Mouse (Mus musculus): ENCODE data around the gene Sh3rf1.

Sh3rf1 gene

DNA sequence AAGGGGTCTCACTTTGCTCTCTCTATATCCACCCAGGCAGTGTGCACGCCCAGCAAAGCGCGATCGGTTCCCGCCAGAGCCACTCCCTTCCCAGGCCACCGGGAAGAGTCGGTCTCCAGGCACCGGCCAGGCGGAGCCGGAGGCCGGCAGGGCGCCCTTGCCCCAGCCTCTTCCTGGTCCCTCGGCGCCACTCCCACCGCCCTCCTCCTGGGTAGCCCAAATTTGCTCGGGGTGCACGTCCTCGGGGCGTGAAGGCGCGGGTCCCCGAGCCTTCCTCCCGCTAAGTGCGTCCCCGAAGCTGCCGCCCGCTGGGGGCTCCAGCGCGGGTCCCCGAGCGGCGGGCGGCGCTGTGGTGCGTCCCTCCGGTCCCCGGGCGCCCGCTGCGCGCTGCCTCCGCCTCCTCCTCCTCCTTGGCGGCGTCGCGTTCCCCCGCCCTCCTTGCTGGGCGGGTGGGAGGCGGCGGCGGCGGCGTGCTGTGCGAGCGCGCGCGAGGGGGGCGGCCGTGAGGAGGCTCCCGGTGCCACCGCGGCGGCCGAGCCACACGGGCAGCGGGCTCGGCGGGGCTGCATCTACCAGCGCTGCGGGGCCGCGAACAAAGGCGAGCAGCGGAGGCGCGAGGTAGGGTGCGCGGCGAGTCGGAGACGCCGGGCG lies at the start of gene Sh3rf1:
Gene Sh3rf1, plus strand, starts transcription at position 144 of the 651 bp plus-strand sequence.
- DNase-seq (ENCODE audit: low read depth, low spot score): no peak

GRCm38 (mm10) chr8:61173921-61174492 lies 49.7 kb upstream of the Sh3rf1 start:
- no peak for DNase-seq (ENCODE audit: low read depth, low spot score)

DNA sequence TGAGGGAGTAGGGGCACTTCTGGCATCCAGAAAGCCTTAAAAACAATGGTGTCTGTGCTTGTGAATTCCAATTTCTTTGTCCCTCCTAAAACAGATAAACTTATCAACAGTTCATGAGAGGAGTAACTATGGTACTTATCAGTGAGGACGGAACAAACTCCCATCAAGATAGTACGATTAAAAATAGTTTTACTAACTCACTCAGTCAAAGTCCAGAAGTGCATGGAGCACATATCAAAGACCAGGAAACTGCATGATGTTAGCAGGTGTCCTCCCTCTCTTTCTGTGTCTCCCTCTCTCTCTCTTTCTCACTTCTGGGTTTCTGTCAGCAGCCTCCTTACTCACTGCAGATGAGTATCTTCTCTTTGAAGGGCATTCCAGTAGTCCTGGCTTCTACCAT lies 47.8 kb upstream of the Sh3rf1 start:
- DNase-seq (ENCODE audit: low read depth, low spot score): no peak

DNA sequence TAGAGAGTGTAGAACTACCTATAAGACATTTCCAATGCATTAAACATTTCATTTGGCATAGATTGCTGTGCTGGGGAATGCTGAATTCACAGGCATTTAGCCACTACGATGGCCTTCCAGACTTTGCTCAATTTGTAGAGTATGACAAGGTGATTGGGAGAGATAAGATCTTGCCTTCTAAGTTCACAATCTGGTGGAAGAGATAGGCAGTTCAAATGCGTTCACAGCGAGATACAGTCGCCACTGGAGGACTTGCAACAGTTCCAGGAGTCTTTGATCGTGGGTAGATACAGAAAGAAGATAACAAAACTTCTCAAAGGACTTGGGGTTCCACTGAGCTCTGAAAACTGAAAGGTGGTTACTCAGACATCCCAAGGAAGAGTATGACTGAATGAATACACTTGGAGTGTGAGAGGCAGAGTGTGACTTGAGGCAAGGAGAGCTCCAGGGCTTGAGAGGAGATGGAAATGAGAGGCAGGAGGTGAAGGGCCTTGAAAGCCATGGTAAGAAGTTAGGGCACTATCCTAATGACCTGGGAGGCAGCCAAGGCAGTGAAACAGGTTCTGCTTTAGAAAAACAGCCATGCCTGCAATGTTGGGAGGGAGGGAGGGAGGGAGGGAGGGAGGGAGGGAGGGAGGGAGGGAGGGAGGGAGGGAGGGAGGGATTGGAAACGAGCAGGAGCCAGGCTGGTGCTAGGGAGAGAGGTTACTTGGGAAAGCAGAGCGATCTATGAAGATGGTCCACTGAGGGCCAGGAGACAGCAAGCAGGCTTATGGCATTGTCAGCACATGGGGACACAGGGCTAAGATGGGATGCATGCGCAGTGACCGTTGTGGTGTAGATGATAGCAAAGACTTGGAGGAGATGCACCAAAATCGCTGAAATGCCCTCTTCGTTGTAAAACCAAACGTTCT lies 45.7 kb upstream of the Sh3rf1 start:
- no peak for DNase-seq (ENCODE audit: low read depth, low spot score)

- no peak for DNase-seq (ENCODE audit: low read depth, low spot score)
Observed at GRCm38 (mm10) chr8:61178594-61179140, 45.0 kb upstream of the Sh3rf1 start.

GRCm38 (mm10) chr8:61181592-61181991 lies 42.1 kb upstream of the Sh3rf1 start:
- no peak for DNase-seq (ENCODE audit: low read depth, low spot score)

DNA sequence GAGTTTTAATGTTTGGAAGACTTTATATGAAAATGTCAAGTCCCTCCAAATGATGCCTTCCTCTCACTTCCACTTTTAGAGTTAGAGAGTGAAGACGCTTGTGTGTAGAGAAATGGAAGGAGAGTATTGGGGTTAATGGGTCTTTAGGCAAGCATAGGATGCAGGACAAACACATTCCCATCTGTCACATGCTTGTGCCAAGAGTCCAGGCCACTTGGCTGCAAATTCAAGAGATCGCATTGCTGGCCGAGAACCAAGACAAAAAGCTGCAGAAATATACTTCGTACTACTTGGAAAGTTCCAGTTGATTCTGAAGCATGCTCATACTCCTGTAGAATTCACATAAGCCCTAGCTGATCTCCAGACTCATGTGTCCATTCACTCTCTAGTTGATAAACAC lies 41.7 kb upstream of the Sh3rf1 start:
- DNase-seq (ENCODE audit: low read depth, low spot score): no peak

GRCm38 (mm10) chr8:61185274-61186198 lies 38.1 kb upstream of the Sh3rf1 start:
- no peak for DNase-seq (ENCODE audit: low read depth, low spot score)

DNA sequence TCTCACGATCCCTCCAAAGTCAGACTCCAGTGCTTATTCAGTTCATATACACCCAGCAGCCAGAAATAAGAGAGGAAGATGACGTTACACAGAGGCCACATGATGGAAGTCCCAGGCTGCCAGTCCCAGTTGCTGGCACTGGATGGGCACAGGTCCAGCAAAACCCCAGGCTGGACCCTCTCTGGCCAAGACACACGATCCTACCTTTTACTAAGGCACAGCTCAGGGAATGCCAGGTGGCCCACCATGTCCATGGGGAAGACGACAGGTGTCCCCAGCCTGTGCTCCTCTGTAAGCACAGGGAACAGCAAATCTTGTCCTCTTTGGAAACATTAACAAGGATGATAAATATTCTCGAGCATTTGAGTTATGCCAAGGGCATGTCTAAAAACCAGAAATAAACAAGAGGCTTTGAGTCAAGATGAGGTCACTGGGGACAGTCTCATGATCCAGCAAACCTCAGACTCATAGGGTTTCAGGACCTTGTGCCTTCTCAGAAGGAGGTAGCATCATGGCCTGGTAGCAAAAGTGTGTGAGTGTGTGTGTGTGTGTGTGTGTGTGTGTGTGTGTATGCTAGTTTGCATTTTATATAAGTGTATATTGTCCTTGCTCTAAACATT lies 29.3 kb upstream of the Sh3rf1 start:
- DNase-seq (ENCODE audit: low read depth, low spot score): no peak

DNA sequence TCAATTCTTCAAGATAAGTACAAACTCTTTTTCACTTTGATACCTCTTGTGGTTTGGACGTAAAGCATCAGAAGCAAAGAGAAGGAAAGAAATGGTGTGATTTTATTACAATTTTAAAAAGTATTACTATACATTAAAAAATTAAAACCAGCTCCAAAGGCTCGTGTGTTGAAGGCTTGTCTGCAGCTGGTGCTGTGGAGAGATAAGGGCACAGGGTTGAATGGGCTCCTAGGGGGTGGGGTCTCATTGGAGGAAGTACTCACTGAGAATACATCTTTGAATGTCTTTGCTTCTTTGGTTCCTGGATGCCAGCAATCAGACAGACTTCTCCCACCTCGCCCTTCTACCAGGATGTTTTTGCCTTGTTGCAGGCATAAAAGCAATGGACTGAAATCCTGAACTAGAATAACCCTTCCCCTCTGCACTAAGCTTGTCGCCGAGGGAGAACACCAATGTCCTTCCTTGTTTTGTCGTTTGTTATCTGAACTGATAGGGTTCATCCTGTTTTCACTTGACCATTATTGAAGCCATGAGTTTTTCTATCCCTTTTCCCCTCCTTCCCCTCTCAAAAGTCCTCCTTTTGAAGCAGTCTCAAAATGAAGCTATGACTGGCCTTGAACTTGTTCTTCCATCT lies 23.3 kb upstream of the Sh3rf1 start:
- DNase-seq (ENCODE audit: low read depth, low spot score): no peak

- no peak for DNase-seq (ENCODE audit: low read depth, low spot score)
Observed at GRCm38 (mm10) chr8:61203035-61203826, 20.4 kb upstream of the Sh3rf1 start.

- no peak for DNase-seq (ENCODE audit: low read depth, low spot score)
Observed at GRCm38 (mm10) chr8:61206876-61207275, 16.8 kb upstream of the Sh3rf1 start.

DNA sequence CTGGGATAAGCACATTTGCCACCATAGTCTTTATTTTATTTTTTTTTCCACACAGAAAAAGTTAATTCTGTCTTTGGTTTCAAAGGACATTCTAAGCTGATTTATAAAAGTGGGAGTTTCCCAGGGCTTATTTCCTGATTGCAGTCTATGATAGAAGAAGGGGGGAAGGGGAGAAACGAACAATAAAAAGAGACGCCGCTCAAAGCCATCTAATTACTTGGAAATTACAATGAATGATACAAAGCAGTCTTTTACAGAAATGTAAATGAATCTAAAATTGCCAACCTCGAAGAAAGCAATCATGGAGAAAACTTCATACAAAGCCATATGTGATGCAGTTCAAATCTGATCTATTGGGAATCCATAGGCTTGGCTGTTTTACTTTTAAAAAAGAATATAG lies 16.0 kb upstream of the Sh3rf1 start:
- DNase-seq (ENCODE audit: low read depth, low spot score): no peak

DNA sequence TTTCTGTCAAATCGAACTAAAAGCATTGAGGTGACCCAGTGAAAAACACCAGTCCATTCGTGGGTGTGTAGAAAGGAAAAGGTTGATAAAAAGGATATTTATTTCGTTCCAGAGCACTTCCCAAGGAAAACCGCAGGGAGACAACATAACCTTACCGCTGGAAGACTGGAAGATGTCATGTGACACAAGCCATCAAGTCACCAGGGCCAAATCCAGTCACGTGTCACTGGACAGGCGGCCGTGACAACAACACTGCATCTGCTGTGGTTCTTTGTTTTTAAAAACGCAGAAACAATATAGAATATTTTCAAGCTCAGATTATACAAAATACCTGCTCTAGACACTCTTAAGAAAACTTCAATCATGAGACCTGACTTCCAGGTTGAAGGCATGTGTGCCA lies 15.0 kb upstream of the Sh3rf1 start:
- DNase-seq (ENCODE audit: low read depth, low spot score): no peak

GRCm38 (mm10) chr8:61210836-61211235 lies 12.8 kb upstream of the Sh3rf1 start:
- no peak for DNase-seq (ENCODE audit: low read depth, low spot score)

DNA sequence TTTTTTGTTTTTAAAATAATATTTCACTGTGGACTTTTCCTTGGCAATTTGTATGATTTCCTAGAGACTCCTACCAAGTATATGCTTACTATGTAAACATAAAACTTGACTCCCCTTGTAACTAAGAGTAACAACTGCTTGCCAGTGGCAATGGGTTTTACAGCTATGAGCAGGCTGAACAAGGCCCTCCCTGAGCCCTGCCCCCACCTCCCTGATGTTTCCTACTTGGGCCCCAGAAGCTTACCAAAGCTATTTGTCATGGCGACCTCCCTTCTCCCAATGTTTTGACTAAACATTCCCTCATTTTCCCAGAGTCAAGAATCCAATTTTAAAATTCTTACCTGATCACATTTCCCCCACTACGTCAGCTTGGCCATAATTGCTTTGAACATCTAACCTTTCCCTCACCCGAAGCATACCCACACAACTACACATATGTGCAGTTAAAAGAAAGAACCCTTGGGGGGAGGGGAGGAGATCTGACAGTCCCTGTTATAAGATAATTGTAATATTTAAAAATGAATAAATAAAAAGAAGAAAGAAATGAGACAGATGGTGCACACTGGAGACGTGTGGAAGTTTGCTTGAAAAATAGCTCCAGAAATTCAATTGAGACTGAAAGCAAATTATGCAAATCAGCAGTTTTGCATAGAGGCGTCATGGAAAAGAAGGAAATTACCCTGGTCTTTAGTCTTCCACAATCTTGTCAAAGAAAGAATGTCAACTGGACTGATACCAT lies 8.4 kb upstream of the Sh3rf1 start:
- DNase-seq (ENCODE audit: low read depth, low spot score): no peak

DNA sequence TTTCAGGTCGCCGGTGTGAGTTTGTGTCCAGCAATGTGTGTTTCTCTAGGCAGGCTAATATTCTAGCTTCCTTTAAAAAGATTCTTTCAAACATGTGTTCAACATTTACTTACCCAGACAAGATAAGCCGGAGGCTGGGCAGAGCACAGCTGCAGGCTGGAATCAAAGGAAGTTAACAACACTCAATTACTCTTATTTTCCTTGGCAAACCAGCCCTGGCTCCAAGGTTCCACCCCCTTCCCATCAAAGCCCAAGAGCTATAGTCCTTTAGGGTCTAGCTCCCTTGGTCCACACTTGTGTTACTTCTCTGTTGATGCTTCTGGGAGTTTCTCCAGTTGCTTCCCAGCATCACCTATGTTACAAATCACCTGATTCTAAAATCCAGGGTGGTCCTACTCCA lies 6.7 kb upstream of the Sh3rf1 start:
- DNase-seq (ENCODE audit: low read depth, low spot score): no peak

DNA sequence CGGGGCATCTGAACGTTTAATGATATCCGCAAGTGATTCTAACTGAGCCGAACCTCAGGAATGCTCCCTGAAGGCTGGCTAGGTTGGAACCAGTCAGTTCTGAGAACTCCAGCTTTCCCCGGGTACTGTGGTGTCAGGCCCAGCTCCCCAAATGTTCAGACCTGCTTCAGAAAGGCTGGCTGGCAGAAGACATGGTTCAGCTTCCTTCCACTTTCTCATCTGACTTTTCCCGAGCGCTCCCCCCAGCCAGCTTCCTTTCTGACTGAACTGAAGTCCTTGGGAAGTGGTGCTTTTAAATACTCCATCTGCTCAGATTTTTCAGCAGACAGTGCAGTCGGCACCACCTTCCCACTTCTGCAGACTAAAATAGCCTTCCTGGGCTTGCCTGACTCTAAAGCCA lies 6.2 kb upstream of the Sh3rf1 start:
- DNase-seq (ENCODE audit: low read depth, low spot score): no peak

GRCm38 (mm10) chr8:61218439-61218838 lies 5.2 kb upstream of the Sh3rf1 start:
- peak; percentile 14 for DNase-seq (ENCODE audit: low read depth, low spot score)
